Mouse (Mus musculus): ENCODE measurements at regions not wholly inside any gene's neighbourhood (a gene's known extent, or its start where the extent isn't known, plus 50 kb on each side); places are given as distances from the start of the nearest gene placed in this dataset.

GRCm38 (mm10) chr13:91377428-91377827 is 82.7 kb upstream of the Ssbp2 start:
- TF ChIP-seq MAZ (IDR thresholded peaks at IDR 0.05; ENCODE audit: low read depth, low read length) = no peak
- TF ChIP-seq KAT2A (IDR thresholded peaks at IDR 0.05; ENCODE audit: insufficient replicate concordance, low read length) = no peak
- no peak for TF ChIP-seq CTCF (conservative IDR thresholded peaks at IDR 0.05 in 1 of 2, IDR thresholded peaks at IDR 0.05 in 1 of 2; ENCODE audit: low read depth in 2 of 2, low read length in 2 of 2)
- TF ChIP-seq ZKSCAN1 (IDR thresholded peaks at IDR 0.05; ENCODE audit: borderline replicate concordance, low read depth, low read length) = no peak
- TF ChIP-seq GABPA (IDR thresholded peaks at IDR 0.05; ENCODE audit: insufficient replicate concordance, low read depth, low read length) = no peak
- no peak for TF ChIP-seq ZC3H11A (IDR thresholded peaks at IDR 0.05; ENCODE audit: low read depth, low read length)
